Mouse (Mus musculus) CH12.LX (cell line): ENCODE results near the gene Rubcnl. TPM values are rescaled to one million over a fixed set of nuclear protein-coding genes. Genes with fewer than 3 reads are reported as not detected.

ENCODE experiments used
- DNase-seq: peaks from one replicate; pipeline ENCODE4 v3.0.0-alpha.2; 2013; ENCODE audit errors: extremely low read depth
- H3K27ac ChIP-seq: 2 replicates; pipeline ENCODE4 v1.5.1; 2012; ENCODE audit warnings: low read depth, mild to moderate bottlenecking, control low read depth, moderate library complexity; ENCODE audit not compliant: insufficient read depth
- H3K27me3 ChIP-seq: replicated peaks from 2 replicates; pipeline ENCODE3; 2012; ENCODE audit warnings: inconsistent platforms
- H3K36me3 ChIP-seq, 2 experiments: replicated peaks in 1 of 2; 2 replicates each; pipeline versions ENCODE3 to v1.6.1; 2012; ENCODE audit warnings: inconsistent platforms in 1 of 2, low read length in 1 of 2, mild to moderate bottlenecking in 1 of 2, mixed read lengths in 1 of 2, moderate library complexity in 1 of 2; ENCODE audit not compliant: control insufficient read depth in 1 of 2, insufficient read depth in 1 of 2
- H3K4me1 ChIP-seq, 2 experiments: 2 replicates each; pipeline ENCODE4 v1.6.1; 2012; ENCODE audit warnings: inconsistent platforms in 1 of 2, moderate library complexity in 1 of 2; ENCODE audit not compliant: insufficient read depth in 2 of 2, control insufficient read depth in 1 of 2
- H3K4me2 ChIP-seq: 2 replicates; pipeline ENCODE4 v1.6.1; 2012; ENCODE audit warnings: low read depth, mild to moderate bottlenecking, control low read depth; ENCODE audit not compliant: poor library complexity, insufficient read depth, severe bottlenecking
- H3K4me3 ChIP-seq, 3 experiments: fragments of 150-350 bp in 1 of 3; sonication (generic) in 1 of 3; replicated peaks in 1 of 3; 2 replicates each; pipeline versions ENCODE3 to v1.5.1; 2011 to 2012; ENCODE audit warnings: low read depth in 2 of 3, low read length in 2 of 3, mild to moderate bottlenecking in 2 of 3, moderate library complexity in 2 of 3, control low read depth in 1 of 3, improper control_type of control experiment in 1 of 3, inconsistent platforms in 1 of 3, mixed read lengths in 1 of 3; ENCODE audit not compliant: poor library complexity in 1 of 3
- H3K79me2 ChIP-seq: replicated peaks from 2 replicates; pipeline ENCODE4 v1.6.1; 2012; ENCODE audit warnings: mild to moderate bottlenecking, moderate library complexity; ENCODE audit not compliant: control insufficient read depth, poor library complexity, insufficient read depth, severe bottlenecking; ENCODE audit errors: extremely low read depth
- H3K9ac ChIP-seq: 2 replicates; pipeline ENCODE4 v1.6.1; 2012; ENCODE audit warnings: low read depth, mild to moderate bottlenecking, control low read depth, moderate library complexity; ENCODE audit not compliant: insufficient read depth
- H3K9me3 ChIP-seq: replicated peaks from 2 replicates; pipeline ENCODE3; 2012; ENCODE audit warnings: low read length, inconsistent platforms, mixed read lengths
- BHLHE40 ChIP-seq: IDR thresholded peaks from 2 replicates; pipeline ENCODE4 v1.6.1; 2011; ENCODE audit warnings: mild to moderate bottlenecking, low read depth, low read length, improper control_type of control experiment
- CHD1 ChIP-seq: IDR thresholded peaks from 2 replicates; pipeline ENCODE4 v1.6.1; 2012; ENCODE audit warnings: low read depth, low read length, improper control_type of control experiment, inconsistent platforms
- CHD2 ChIP-seq: IDR thresholded peaks from 2 replicates; pipeline ENCODE4 v1.6.1; 2011; ENCODE audit warnings: low read length, improper control_type of control experiment
- CTCF ChIP-seq, 2 experiments: IDR thresholded peaks in 1 of 2; conservative IDR thresholded peaks in 1 of 2; 2 replicates each; pipeline ENCODE4 v1.5.1; 2011 to 2012; ENCODE audit warnings: low read depth in 2 of 2, low read length in 2 of 2, improper control_type of control experiment in 1 of 2, inconsistent platforms in 1 of 2, mild to moderate bottlenecking in 1 of 2, moderate library complexity in 1 of 2
- E2F4 ChIP-seq: IDR thresholded peaks from 2 replicates; pipeline ENCODE4 v1.6.1; 2011; ENCODE audit warnings: low read depth, low read length, improper control_type of control experiment; ENCODE audit not compliant: insufficient replicate concordance
- ELF1 ChIP-seq: IDR thresholded peaks from 2 replicates; pipeline ENCODE4 v1.6.1; 2014; ENCODE audit warnings: low read depth, mild to moderate bottlenecking, inconsistent platforms, low read length, improper control_type of control experiment
- ETS1 ChIP-seq: conservative IDR thresholded peaks from 2 replicates; pipeline ENCODE4 v1.6.1; 2012; ENCODE audit warnings: low read depth, mild to moderate bottlenecking, inconsistent platforms, low read length, improper control_type of control experiment, moderate library complexity
- GABPA ChIP-seq: IDR thresholded peaks from 2 replicates; pipeline ENCODE4 v1.6.1; 2012; ENCODE audit warnings: low read depth, low read length, improper control_type of control experiment, inconsistent platforms; ENCODE audit not compliant: insufficient replicate concordance
- HCFC1 ChIP-seq: IDR thresholded peaks from 2 replicates; pipeline ENCODE4 v1.6.1; 2012; ENCODE audit warnings: low read depth, mild to moderate bottlenecking, inconsistent platforms, low read length, improper control_type of control experiment
- IRF4 ChIP-seq: IDR thresholded peaks from 2 replicates; pipeline ENCODE4 v1.6.1; 2014; ENCODE audit warnings: low read depth, mild to moderate bottlenecking, inconsistent platforms, low read length, improper control_type of control experiment
- JUN ChIP-seq: IDR thresholded peaks from 2 replicates; pipeline ENCODE4 v1.6.1; 2011; ENCODE audit warnings: low read depth, mild to moderate bottlenecking, low read length, improper control_type of control experiment, moderate library complexity; ENCODE audit not compliant: insufficient read depth
- JUND ChIP-seq: conservative IDR thresholded peaks from 2 replicates; pipeline ENCODE4 v1.6.1; 2011; ENCODE audit warnings: low read depth, low read length, improper control_type of control experiment
- KAT2A ChIP-seq: IDR thresholded peaks from 2 replicates; pipeline ENCODE4 v1.6.1; 2012; ENCODE audit warnings: low read length, improper control_type of control experiment, inconsistent platforms; ENCODE audit not compliant: insufficient replicate concordance
- MAFK ChIP-seq: IDR thresholded peaks from 2 replicates; pipeline ENCODE4 v1.6.1; 2011; ENCODE audit warnings: low read length, improper control_type of control experiment; ENCODE audit not compliant: insufficient replicate concordance
- MAX ChIP-seq: IDR thresholded peaks from 2 replicates; pipeline ENCODE4 v1.6.1; 2011; ENCODE audit warnings: low read length, improper control_type of control experiment
- MXI1 ChIP-seq: IDR thresholded peaks from 2 replicates; pipeline ENCODE4 v1.6.1; 2011; ENCODE audit warnings: mild to moderate bottlenecking, low read depth, low read length, improper control_type of control experiment
- MYC ChIP-seq: IDR thresholded peaks from 2 replicates; pipeline ENCODE4 v1.6.1; 2011; ENCODE audit warnings: low read depth, mild to moderate bottlenecking, improper control_type of control experiment, low read length
- NELFE ChIP-seq: IDR thresholded peaks from 2 replicates; pipeline ENCODE4 v1.6.1; 2011; ENCODE audit warnings: low read depth, low read length, improper control_type of control experiment
- NRF1 ChIP-seq: IDR thresholded peaks from 2 replicates; pipeline ENCODE4 v1.6.1; 2014; ENCODE audit warnings: low read depth, mild to moderate bottlenecking, inconsistent platforms, low read length, improper control_type of control experiment, moderate library complexity
- PAX5 ChIP-seq: IDR thresholded peaks from 2 replicates; pipeline ENCODE4 v1.6.1; 2012; ENCODE audit warnings: low read length, inconsistent platforms, mixed read lengths
- POLR2A ChIP-seq: IDR thresholded peaks from 2 replicates; pipeline ENCODE4 v1.6.1; 2011; ENCODE audit warnings: low read depth, mild to moderate bottlenecking, improper control_type of control experiment, low read length
- POLR2AphosphoS2 ChIP-seq: IDR thresholded peaks from 2 replicates; pipeline ENCODE4 v1.6.1; 2011; ENCODE audit warnings: low read depth, low read length, improper control_type of control experiment
- RAD21 ChIP-seq: IDR thresholded peaks from 2 replicates; pipeline ENCODE4 v1.6.1; 2011; ENCODE audit warnings: low read depth, mild to moderate bottlenecking, low read length, improper control_type of control experiment, moderate library complexity
- RCOR1 ChIP-seq: conservative IDR thresholded peaks from 2 replicates; pipeline ENCODE4 v1.6.1; 2012; ENCODE audit warnings: low read depth, mild to moderate bottlenecking, inconsistent platforms, low read length, improper control_type of control experiment
- SIN3A ChIP-seq: IDR thresholded peaks from 2 replicates; pipeline ENCODE4 v1.6.1; 2012; ENCODE audit warnings: low read length, improper control_type of control experiment, inconsistent platforms
- SMC3 ChIP-seq: IDR thresholded peaks from 2 replicates; pipeline ENCODE4 v1.6.1; 2011; ENCODE audit warnings: low read depth, low read length, improper control_type of control experiment
- TBP ChIP-seq: conservative IDR thresholded peaks from 2 replicates; pipeline ENCODE4 v1.6.1; 2011; ENCODE audit warnings: low read depth, low read length, improper control_type of control experiment
- TCF12 ChIP-seq: IDR thresholded peaks from 2 replicates; pipeline ENCODE4 v1.6.1; 2014; ENCODE audit warnings: low read depth, mild to moderate bottlenecking, inconsistent platforms, low read length, improper control_type of control experiment
- UBTF ChIP-seq: IDR thresholded peaks from 2 replicates; pipeline ENCODE4 v1.6.1; 2012; ENCODE audit warnings: low read depth, mild to moderate bottlenecking, inconsistent platforms, low read length, improper control_type of control experiment, moderate library complexity
- USF1 ChIP-seq: IDR thresholded peaks from 2 replicates; pipeline ENCODE4 v1.6.1; 2014; ENCODE audit warnings: low read depth, mild to moderate bottlenecking, inconsistent platforms, low read length, improper control_type of control experiment
- ZC3H11A ChIP-seq: IDR thresholded peaks from 2 replicates; pipeline ENCODE4 v1.6.1; 2012; ENCODE audit warnings: low read depth, mild to moderate bottlenecking, inconsistent platforms, low read length, improper control_type of control experiment
- ZKSCAN1 ChIP-seq: IDR thresholded peaks from 2 replicates; pipeline ENCODE4 v1.6.1; 2012; ENCODE audit warnings: low read depth, inconsistent platforms, low read length, improper control_type of control experiment, borderline replicate concordance
- ZMIZ1 ChIP-seq: IDR thresholded peaks from 2 replicates; pipeline ENCODE4 v1.6.1; 2012; ENCODE audit warnings: low read depth, mild to moderate bottlenecking, inconsistent platforms, low read length, improper control_type of control experiment
- dilution Hi-C: fragments of 300-500 bp; cut with MboI; formaldehyde crosslinking; loops from 2 replicates; pipeline ENCODE4 v1.14.3; 2020; ENCODE audit warnings: low sequenced_read_pairs; ENCODE audit not compliant: extremely low pct_unique_long_range_greater_than_20kb, extremely low pct_ligation_motif_present
- in situ Hi-C: fragments of 300-500 bp; cut with MboI; formaldehyde crosslinking; loops from 3 replicates; pipeline ENCODE4 v1.14.3; 2019; ENCODE audit warnings: low sequenced_read_pairs, low pct_ligation_motif_present, low pct_unique_long_range_greater_than_20kb, mixed read lengths
- polyA plus RNA-seq: library from polyadenylated mRNA; unstranded; fragments of >175 nt; gene quantifications from 2 replicates; pipeline ENCODE4 v1.2.1, GENCODE M21; 2012; ENCODE audit warnings: low read depth; ENCODE audit not compliant: insufficient read length
- total RNA-seq, 2 experiments: library from RNA; depleted of rRNA; stranded (reverse); fragments of 300-350 nt in 1 of 2; fragments of >200 nt in 1 of 2; gene quantifications; 2 replicates each; pipeline ENCODE4 v1.2.3; 2012 to 2014

The Rubcnl gene
- total and polyA plus RNA-seq, 3 experiments, result 24.7 to 27.2 (median 24.9) TPM

GRCm38 (mm10) chr14:75069356-75069979 is 53.6 kb downstream of the Rubcnl start:
- Histone ChIP-seq H3K4me3 (peak overlapping the region in 1 of 3 experiments; percentile 2), H3K4me2 (peak overlapping the region; percentile 84), H3K79me2 (no peaks in the 10 kb centered on the region), H3K27ac (peak overlapping the region; percentile 59), H3K4me1 (peaks cover 17 to 30% of the 10 kb centered on the region in 2 experiments), H3K36me3 (peaks cover 0 to 5% of the 10 kb centered on the region in 2 experiments), H3K27me3 (no peaks in the 10 kb centered on the region), H3K9me3 (no peaks in the 10 kb centered on the region), H3K9ac (peak overlapping the region; percentile 78)
- dilution Hi-C loops (no loop called here), in situ Hi-C loops (loop anchor here (25.0 kb wide), 1 partner anchor 643 kb away; no protein-coding TSS in a partner anchor)
- no peak for TF ChIP-seq PAX5
- no peak for TF ChIP-seq USF1
- TF ChIP-seq KAT2A, result no peak
- TF ChIP-seq E2F4, result no peak
- TF ChIP-seq CHD2, result peak; percentile 39; the same call in 1 of the 2 replicates
- 0 out of 2 replicates have a peak, but pooled peaks have one; percentile 30 for TF ChIP-seq ZMIZ1
- no peak for TF ChIP-seq ZKSCAN1
- TF ChIP-seq NRF1, result no peak
- TF ChIP-seq UBTF, result no peak
- no peak for TF ChIP-seq RCOR1
- no peak for TF ChIP-seq JUND
- no peak for TF ChIP-seq CTCF (conservative IDR thresholded peaks at IDR 0.05 in 1 of 2, IDR thresholded peaks at IDR 0.05 in 1 of 2; ENCODE audit: low read depth in 2 of 2, low read length in 2 of 2)
- TF ChIP-seq GABPA, result no peak
- no peak for TF ChIP-seq SMC3
- TF ChIP-seq SIN3A, result no peak
- TF ChIP-seq POLR2AphosphoS2, result no peak
- TF ChIP-seq MAX, result no peak
- no peak for TF ChIP-seq RAD21
- TF ChIP-seq ZC3H11A, result no peak
- no peak for TF ChIP-seq BHLHE40
- peak; percentile 29; the same call in 1 of the 2 replicates for TF ChIP-seq TCF12
- no peak for TF ChIP-seq MAFK
- TF ChIP-seq IRF4, result peak; percentile 26; the same call in 1 of the 2 replicates
- TF ChIP-seq POLR2A, result no peak
- TF ChIP-seq MYC, result 0 out of 2 replicates have a peak, but pooled peaks have one; percentile 61
- TF ChIP-seq ELF1, result peak; percentile 62
- TF ChIP-seq HCFC1, result no peak
- 0 out of 2 replicates have a peak, but pooled peaks have one; percentile 5 for TF ChIP-seq TBP
- no peak; the same call in 1 of the 2 replicates for TF ChIP-seq NELFE
- no peak for TF ChIP-seq MXI1
- no peak for TF ChIP-seq ETS1
- TF ChIP-seq CHD1, result no peak; the same call in 1 of the 2 replicates
- TF ChIP-seq JUN, result no peak
- DNase-seq, result no peak
